Mouse (Mus musculus) urinary bladder, postnatal 25 days (tissue): ENCODE results near the gene Strip2.
A peak's percentile ranks its signal among the peaks of the same experiment; 100 is the strongest.

Experiments
- DNase-seq: peaks from one replicate; pipeline ENCODE4 v3.0.0; 2022; ENCODE audit warnings: low spot score

The Strip2 gene

DNA sequence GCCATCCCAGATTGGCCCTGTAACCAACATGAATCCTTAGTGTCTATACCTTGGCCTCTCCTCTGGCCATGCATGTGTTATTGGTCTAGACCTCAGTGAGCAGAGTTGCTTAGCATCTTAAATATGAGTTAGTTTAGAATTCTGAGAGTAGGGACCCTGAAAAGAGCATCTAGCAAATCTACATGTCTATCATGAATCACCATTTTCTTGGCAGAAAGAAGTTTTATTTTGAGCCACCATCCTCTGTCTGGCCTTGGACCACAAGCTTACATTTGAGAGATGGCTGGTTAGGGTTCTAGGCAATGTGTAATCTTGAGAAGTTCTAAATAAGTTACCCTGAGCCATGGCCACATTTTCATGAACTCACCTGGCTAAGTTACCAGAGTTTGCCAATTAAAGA lies 13.3 kb downstream of the Strip2 start:
- DNase-seq = no peak

GRCm38 (mm10) chr6:29930665-29931064 lies 13.9 kb downstream of the Strip2 start:
- DNase-seq = no peak

DNA sequence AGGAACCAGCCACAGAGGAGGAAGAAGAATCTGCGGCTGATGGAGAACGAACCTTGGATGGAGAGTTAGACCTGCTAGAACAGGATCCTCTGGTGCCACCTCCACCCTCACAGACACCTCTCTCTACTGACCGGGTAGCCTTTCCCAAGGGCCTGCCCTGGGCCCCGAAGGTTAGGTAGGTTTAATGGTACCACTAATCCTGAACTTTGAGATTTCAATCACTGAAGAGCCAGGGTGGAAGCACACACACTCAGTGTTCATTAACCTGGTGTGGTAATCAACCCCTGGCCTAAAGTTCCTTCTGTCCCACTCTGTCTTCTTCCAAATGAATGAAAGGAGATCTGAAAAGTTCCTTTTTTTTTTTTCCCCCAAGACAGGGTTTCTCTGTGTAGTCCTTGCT lies 14.4 kb downstream of the Strip2 start:
- no peak for DNase-seq

DNA sequence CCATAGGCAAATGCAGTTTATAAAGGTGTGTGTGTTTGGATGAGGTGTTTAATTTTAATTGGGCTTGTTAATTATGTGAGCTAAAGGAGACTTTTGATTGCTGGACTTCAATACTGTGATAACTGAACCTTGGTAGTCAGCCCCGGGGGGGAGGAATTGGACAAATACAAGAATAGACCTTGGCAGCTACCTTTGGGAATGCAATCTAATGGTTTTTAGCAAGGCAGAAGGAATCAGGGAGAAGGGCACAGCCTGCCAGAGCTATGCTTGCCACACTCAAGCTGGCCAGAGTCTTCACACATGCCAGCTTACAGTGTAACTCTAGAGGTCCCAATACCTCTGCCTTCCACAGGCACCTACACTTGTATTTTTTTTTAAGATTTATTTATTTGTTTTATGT lies 18.9 kb downstream of the Strip2 start:
- no peak for DNase-seq

- no peak for DNase-seq
Measured at GRCm38 (mm10) chr6:29940428-29940827, 23.6 kb downstream of the Strip2 start.

DNA sequence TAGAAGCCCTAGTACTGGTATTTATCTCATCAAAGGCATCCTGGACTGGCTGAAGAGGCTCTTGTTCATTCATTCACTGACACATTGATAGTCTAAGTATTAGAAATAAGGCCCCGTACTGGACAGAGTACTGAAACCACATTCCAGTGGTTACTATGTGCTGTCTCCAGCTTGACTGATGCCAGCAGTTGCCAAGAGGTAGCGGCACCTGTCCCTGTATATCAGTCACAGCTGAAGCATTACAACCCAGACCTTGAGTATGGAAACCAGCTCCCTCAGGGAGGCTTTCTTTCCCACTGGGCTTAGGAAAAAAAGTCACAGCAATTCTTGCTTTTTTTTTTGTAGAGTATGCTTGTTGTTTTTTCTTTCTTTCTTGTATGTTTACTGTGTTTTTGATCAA lies 24.2 kb downstream of the Strip2 start:
- DNase-seq = no peak

DNA sequence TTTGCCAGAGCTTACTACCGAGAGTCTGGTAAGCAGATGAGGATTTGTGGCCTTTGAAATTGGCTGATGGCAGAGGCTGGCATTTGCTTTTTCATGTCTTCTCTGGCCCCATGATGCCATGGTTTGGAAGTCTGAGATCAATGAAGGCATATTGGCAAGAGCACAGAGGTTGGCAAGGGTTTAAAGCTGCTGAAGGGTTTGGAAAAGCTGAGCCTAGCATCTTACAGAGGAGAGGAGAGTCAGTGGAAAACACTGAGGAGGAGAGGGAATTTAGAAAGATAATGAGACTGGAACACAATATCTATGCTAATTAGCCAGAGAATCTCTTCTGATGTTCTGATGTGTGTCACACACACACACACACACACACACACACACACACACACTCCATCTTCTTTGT lies 27.7 kb downstream of the Strip2 start:
- DNase-seq = no peak

DNA sequence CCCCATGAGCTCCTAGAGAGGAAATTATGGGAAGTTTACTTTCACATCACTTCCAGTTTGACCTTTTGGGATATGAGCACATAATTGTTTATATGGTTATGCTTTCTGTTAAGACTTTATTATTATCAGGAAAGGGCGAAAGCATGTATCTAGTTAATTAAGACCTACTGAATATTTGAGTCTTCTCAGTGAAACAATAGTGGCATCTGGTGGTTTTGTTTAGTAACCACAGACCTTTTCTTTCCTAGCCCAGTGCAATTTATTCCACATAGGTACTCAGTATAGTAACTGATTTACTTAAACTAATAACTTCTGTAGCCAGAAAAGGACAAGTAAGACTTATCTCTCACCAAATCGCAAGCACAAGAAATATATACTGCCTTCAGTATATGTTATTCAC lies 29.8 kb downstream of the Strip2 start:
- DNase-seq = no peak

DNA sequence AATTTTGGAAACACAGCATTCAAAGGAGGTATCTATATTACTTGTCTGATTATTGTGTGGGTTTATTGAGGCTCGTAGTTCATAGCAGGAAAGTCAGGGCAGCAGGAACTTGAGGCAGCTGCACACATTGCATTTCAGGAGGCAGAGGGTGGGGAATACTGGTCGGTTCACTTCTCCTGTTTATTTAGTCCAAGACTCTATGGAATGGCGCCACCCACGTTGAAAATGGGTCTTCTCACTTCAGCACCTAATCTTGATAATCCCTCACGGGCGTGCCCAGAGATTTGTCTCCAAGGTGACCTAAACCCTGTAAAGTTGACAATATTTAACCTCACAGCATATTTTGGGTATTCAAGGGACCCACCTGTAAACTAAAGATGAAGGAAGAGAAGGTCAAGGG lies 31.0 kb downstream of the Strip2 start:
- DNase-seq = no peak

- no peak for DNase-seq
Measured at GRCm38 (mm10) chr6:29956749-29957148, 39.9 kb downstream of the Strip2 start.

DNA sequence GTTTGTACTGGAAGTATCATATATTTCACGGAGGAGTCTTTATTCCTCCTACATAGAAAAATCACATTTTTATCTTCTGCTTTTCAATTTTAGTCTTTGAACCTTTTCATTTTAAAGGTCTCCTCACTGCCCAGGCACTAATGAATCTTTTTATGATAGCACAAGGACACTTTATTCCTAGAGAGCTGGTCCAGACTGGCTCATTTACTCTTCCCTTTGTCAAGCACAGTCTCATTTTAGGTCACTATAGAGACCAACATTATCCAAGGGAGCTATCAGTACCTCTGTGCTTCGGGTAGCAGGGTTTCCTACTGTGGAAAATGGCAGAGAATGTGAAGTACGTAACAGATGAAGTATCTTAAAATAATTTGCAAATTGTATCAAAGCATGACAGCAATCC lies 41.9 kb downstream of the Strip2 start:
- DNase-seq = no peak

GRCm38 (mm10) chr6:29961081-29961480 lies 44.3 kb downstream of the Strip2 start:
- DNase-seq = no peak

DNA sequence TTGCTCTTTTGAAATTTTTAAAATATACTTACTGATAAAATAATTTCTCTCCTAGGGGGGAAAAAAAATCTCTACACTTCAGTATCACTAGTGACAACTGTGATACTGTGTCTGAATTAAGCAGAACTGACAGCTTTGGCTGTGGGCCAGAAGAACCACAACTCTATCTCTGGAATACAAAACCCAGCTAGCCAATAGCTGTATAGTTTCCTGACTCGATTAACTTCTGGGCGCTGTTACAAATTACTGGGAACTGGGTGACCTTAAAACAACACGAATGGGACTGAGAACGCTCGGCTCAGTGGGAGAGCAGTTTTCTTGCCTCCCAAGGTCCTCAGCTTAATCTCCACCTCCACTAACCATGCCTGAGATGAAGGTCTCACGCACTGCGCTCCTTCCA lies 51.1 kb downstream of the Strip2 start:
- no peak for DNase-seq

DNA sequence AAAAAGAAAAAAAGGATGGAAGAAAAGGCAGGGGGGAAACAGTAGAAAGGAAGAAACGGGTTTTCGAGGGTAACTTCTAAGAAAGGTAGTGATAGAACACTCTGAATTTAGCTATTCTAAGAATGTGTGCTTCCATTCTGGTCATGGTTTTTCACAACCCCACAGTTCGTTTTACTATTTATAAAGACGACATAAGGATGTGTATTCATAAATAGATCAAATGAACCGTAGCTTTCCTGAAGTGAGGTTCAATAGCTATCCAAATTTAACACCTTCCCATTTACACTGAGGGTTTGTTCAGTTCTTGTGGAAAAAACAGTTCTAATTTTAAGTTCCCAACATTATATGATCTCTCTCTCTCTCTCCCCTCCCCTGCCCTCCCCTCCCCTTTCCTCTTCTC lies 56.5 kb downstream of the Strip2 start:
- no peak for DNase-seq

DNA sequence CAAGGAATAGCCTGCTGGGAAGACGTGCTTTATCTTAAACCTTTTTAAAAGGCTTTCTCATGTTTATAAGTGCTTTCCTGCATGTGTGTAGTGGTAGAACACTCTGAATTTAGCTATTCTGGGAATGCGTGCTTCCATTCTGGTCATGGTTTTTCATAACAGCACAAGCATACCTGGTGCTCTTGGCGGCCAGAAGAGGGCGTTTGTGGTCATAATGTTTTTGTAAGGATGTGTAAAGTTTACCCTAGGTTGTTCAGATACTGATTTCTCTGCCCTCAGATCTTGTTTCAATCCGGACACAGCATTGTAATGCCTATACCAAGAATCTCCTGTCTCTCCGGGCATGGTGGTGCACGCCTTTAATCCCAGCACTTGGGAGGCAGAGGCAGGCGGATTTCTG lies 58.0 kb downstream of the Strip2 start:
- no peak for DNase-seq

DNA sequence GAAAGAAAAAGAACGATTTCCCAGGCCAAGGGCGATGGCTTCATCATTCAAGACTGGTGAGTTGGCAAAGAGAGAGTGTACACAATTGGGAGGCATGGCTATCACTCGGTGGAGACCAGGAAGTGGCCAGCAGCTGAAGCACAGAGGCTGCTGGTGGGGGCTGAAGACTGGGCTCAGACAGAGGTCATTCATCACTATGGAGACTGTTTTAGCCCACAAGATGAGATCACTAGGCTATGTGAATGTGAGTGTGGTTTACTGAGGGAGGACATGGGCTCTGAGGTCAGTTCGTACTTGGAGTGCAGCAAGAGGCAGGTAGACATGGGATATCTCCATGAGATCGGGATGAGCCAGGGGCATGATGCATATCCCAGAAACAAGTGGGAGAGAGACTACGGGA lies 63.6 kb downstream of the Strip2 start:
- no peak for DNase-seq

DNA sequence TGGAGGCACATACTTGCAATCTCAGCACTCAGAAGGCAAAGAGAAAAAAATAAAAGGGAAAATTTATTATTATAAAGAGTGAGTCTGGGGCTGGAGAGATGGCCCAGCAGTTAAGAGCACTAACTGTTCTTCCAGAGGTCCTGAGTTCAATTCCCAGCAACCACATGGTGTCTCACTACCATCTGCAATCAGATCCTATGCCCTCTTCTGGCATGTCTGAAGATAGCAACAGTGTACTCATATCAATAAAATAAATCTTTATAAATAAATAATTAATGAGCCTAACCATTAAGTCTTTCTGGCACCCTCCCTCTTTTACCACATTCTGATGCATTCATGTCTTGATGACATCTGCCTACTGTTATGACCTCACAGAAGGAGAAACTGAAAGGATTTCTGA lies 65.0 kb downstream of the Strip2 start:
- DNase-seq = no peak

DNA sequence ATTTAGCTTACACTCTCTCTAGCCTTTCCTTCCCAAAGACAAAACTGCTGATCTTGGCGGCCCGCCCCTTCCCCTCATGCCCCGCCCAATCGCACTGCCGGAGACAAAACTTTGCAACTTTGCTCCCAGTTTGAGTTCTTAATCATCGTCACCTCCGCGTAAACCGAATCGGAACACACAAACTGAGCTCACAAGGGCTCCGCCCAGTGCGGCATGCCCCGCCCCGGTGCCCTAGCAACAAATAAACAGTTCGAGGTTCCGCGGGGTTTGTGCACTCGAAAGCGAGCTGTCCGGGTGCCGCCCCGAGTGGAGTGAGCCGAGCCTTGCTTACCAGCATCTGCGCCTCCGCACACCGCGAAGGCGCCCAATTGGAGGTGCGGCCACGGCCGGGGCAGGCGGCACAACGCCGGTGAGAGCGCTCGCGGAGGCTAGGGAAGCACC lies 68.3 kb downstream of the Strip2 start:
- DNase-seq = peak; percentile 75

DNA sequence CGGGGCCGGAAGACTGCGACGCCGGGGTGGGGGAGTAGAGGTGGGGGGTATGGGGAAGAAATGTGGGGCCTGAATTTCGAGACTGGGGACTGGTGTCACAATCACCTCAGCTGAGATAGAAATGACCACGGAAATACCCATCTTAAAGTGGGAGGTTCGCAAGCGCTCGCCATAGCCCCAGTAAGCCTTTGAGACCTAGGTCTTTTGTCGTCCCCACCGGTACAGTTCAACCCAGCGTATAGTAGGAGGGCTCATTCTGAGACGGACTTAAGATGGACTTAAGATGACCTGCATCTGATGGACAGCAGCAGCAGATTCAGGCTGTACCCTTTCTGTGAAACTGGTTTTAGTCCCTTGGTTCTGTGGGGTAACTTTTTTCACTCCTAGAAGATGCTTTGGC lies 68.7 kb downstream of the Strip2 start:
- DNase-seq = no peak

DNA sequence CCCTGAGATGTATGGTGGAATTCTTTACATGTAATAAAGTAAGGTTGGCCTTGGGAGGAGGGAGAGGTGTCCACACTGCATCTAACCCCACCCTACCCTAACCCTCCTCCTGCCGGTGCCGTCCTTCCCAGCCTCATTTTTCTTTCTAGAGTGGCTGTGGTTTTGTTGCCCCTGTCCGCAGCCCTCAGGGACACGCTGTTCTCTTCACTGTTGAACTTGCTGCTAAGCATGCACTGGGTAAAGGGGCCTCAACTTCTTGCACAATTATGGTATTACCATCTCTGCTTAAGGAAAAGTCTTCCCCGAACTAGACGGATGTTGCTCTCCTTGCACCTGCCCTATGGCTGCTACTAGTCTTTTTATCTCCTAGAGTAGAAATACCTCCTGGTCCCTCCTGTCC lies 69.2 kb downstream of the Strip2 start:
- no peak for DNase-seq

- no peak for DNase-seq
Measured at GRCm38 (mm10) chr6:29987246-29987645, 70.4 kb downstream of the Strip2 start.

GRCm38 (mm10) chr6:29998140-29998539 lies 81.3 kb downstream of the Strip2 start:
- DNase-seq = no peak

DNA sequence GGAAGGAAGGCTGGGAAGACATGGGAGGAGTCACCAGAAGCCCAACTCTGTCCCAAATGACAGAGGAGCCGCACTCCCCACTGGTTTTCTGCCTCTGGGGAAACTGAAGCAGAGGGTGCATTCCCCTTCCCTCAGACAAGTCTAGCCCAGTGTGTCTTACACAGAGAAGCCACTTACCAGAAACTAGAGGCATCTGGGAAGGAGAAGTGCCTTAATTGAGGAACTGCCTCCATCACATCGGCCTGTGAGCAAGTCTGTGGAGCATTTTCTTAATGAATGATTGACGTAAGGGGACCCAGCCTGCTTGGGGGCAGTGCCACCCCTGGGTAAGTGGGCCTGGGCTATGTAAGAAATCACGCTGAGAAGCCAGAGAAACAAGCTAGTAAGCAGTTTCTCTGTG lies 82.0 kb downstream of the Strip2 start:
- no peak for DNase-seq

DNA sequence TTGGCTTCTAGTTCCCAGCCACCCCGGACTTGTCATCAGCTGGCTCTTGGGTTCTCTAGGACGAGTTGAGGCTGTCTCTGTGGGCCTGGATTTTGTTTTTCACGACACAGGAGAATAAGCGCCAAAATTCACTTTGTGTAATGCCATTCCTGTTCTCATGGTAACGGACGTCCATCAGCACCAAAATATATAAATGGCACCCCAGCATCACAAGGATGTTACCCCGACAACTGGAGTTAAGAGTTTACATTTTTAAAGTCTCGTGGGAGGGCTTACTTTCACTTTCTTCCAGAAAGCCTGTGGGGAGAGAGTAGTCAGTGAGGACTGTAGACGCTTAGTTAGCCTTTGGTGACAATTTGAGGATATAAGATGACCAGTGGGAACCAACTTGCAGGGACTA lies 85.8 kb downstream of the Strip2 start:
- no peak for DNase-seq

- no peak for DNase-seq
Measured at GRCm38 (mm10) chr6:30005851-30006250, 89.0 kb downstream of the Strip2 start.
